Mouse (Mus musculus): ENCODE measurements around the gene Metrn.
"Not testable (repeated sequence)": the region's sequence is repeated elsewhere in the genome, so short reads cannot be mapped to it uniquely, and the experiment has no call there.

Gene Metrn

GRCm38 (mm10) chr17:25807452-25807851 lies 10.5 kb upstream of the Metrn start:
- not testable (repeated sequence) for DNase-seq (ENCODE audit: low spot score)

GRCm38 (mm10) chr17:25806507-25806906 lies 9.6 kb upstream of the Metrn start:
- DNase-seq (ENCODE audit: low spot score): no peak

DNA sequence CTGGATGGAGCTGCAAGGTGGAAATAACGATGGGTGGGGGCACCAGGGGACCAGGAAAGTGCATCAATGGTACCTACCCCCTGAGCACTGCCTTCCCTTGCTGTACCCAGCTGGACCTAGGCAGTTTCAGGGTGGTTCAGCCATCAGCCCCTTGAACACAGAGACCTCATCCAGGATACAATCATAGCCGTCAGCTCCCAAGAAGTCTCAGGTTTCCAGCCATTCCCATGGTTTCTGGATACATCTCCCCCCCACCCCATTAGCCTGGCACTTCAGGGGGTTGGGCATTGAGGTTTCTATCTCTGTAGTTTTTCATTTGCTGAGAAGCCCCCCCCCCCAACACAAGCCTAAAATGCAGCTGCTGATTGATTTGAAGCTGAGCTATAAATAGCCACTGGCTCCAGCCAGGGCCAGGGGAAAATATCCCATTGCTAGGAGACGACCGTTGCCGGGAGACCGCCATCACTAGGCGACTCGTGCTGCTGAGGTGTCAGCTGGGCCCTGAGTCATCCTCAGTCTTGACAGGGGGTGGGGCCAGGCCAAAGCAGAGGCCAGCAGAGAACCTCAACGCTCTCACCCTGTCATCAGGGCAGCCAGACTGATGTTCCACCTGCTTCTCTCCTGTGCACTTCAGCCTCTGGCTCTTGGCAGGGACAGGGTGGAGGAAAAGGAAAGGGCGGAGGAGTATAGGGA lies 6.0 kb upstream of the Metrn start:
- no peak for DNase-seq (ENCODE audit: low spot score)

DNA sequence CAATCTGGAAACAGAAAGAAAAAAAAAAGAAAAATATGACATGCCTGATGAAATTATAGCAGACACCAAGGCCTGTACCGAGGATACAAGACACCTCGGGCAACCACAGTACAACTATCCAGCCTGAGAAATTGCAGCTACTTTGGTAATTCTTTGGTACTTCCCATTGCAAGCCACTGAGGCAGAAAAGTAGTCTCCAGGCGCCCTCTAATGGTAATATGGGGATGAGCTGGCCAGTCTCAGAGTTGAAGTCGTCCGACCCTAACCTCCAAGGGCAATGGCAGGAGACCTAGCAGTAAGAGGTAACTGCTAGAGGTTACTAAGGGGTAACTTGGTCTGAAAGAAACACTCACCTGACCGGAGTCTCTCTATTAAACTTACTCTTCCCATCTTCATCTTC lies 4.1 kb upstream of the Metrn start:
- no peak for DNase-seq (ENCODE audit: low spot score)

GRCm38 (mm10) chr17:25796211-25796771 lies 645 bp downstream of the Metrn start:
- no peak for DNase-seq (ENCODE audit: low spot score)

DNA sequence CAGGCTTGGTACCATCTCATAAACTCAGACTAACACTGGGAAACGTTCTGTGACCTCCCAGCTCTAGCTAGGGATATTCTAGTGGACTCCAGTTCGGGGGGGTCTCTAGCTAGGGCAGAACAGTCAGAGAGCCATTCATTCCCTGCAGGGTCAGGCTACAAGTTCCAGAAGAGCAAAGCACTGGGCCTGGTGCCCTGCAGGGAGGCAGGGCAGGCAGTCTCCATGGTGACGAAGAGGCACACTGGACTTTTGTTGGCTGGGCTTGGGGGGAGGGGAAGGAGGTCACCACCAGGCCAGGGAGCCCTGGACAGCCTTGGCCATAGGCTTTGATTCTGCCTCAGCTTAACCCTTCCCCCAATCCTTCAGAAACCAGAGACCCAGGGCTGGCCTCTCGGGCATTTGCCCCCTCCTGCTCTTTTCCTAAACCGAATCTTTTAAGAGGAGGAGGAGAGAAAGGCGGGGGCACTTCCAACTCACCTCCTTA lies 1.3 kb downstream of the Metrn start, which contains the start of gene AC134908.4:
TSS of gene AC134908.4 (minus strand) at position 51 of the 484 bp plus-strand sequence.
- DNase-seq (ENCODE audit: low spot score): no peak

DNA sequence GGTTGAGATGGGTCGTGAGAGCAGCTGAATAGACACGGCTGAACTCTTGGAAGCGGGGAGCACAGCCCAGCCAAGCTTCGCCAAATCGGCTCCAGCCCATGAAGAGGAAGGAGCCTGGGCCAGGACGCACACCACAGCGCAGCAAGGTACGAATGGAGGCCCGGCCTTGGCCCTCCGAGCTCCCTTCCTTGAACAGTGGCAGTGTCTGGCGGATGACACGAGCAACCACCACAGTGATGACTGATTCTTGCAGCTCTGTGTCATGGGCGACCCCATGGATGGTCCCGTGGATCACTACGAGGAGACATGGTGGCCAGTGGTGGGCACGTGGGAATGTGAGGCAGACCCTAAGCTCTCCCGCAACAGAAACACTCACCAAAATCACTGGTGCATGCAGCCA lies 1.9 kb downstream of the Metrn start:
- no peak for DNase-seq (ENCODE audit: low spot score)

DNA sequence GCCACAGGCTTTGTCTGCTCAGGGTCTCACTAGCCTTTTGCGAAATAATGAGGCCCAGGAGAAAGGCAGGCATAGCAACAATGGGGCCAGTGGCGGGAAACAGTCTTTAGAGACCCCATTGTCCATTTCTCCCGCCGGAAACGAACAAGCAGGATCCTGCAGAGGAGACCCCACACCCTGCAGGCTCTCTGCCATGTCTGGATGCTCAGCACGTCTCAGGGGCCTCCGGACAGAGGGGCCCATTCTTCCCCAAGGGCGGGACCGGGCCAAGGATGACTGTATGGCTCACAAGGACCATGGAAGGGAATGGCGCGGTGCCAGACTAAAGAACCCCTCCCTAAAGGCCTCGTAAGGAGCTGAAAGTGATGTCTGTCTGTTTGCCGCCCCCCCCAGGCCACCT lies 2.7 kb downstream of the Metrn start:
- DNase-seq (ENCODE audit: low spot score): no peak

GRCm38 (mm10) chr17:25792615-25793014 lies 4.3 kb downstream of the Metrn start, which contains the start of gene Fam173a:
Gene Fam173a (minus strand): TSS chr17:25792901.
- peak; percentile 55 for DNase-seq (ENCODE audit: low spot score)

GRCm38 (mm10) chr17:25791843-25792527 lies 5.0 kb downstream of the Metrn start:
- DNase-seq (ENCODE audit: low spot score): peak; percentile 86

GRCm38 (mm10) chr17:25791320-25791842 lies 5.6 kb downstream of the Metrn start:
- no peak for DNase-seq (ENCODE audit: low spot score)

GRCm38 (mm10) chr17:25786781-25787504 lies 10.0 kb downstream of the Metrn start:
- no peak for DNase-seq (ENCODE audit: low spot score)

GRCm38 (mm10) chr17:25786280-25786679 lies 10.7 kb downstream of the Metrn start, which contains the start of gene Ccdc78:
Gene Ccdc78 (plus strand): TSS chr17:25786580.
- DNase-seq (ENCODE audit: low spot score): no peak

DNA sequence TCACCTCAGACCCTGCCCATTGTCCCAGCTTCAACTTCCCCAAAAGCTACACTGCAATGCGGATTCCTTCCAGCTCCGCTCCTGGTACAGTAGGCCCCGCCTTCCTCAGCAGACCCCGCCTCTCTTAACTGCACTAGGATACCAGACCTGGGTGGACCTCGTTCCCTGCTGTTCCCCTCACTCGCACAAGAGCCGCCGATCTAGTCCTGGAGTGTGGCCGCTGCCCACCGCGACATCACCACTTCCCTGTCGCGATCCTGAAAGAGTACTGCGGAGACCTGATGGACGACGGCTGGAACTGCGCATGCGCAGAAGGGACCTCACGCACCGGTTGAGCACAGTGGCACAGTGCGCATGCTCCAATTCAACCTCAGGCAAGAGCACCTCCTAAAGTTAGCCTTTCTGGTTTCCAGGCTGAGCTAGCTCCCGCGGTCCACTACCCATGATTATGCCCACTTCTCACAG lies 11.6 kb downstream of the Metrn start, which contains the start of gene Haghl:
TSS of gene Haghl (minus strand) at position 393 of the 465 bp plus-strand sequence.
- DNase-seq (ENCODE audit: low spot score): peak; percentile 94

GRCm38 (mm10) chr17:25783861-25784574 lies 12.9 kb downstream of the Metrn start:
- no peak for DNase-seq (ENCODE audit: low spot score)

- no peak for DNase-seq (ENCODE audit: low spot score)
Observed at GRCm38 (mm10) chr17:25783086-25783485, 13.8 kb downstream of the Metrn start.

DNA sequence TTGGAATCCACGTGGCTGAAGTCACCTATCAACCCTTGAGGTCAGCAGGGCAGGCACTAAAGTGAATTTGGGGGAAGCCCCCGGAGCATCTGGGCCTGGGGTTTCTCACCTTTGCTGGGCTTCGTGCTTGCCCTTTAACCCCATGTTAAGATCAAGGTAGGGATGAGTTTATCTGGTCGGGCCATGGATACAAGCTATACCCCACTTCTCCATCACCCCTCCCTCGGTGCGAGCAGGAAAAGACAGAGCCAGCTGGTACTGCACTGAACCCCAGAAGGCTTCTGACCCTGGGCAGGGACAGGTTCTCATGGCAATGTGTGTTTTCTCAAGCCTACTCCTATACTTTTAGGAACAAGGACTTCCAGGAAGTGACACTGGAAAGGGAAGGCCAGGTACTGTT lies 15.6 kb downstream of the Metrn start:
- no peak for DNase-seq (ENCODE audit: low spot score)

GRCm38 (mm10) chr17:25777948-25778347 lies 19.0 kb downstream of the Metrn start:
- no peak for DNase-seq (ENCODE audit: low spot score)

DNA sequence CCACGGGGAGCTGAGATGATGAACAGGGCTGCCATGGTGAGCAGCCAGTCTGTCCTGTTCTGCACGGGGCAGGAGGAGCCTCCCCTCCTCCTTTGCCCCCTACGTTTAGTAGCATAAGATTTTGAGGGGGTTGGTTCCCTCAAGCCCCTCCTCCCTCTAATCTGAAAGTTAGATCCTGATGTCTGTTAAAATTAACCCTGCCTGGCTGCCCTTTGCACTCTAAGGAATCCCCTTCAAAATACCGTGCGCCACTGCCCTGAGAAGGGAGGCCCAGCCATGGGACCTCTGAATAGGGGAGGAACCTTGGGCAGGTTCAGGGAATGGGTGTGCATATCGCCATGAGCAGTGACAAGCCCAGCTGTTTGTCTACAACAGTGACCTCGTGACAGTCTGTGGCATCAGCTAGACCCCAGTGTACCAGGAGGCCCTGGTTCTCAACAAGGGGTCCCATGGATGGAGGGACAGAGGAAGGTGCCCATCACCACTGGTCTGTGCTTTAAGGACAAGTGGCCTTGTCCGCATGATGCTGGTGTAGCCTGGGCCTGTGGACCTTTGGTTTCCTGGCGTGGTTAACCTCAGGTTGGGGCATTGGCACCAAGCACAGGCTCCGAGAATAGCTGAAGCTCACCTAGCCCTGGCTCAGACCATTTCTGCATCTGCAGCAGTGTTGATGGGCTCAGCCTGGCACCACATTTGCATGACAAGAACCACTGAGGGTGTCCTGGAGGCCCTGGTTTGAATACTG lies 21.4 kb downstream of the Metrn start:
- no peak for DNase-seq (ENCODE audit: low spot score)

DNA sequence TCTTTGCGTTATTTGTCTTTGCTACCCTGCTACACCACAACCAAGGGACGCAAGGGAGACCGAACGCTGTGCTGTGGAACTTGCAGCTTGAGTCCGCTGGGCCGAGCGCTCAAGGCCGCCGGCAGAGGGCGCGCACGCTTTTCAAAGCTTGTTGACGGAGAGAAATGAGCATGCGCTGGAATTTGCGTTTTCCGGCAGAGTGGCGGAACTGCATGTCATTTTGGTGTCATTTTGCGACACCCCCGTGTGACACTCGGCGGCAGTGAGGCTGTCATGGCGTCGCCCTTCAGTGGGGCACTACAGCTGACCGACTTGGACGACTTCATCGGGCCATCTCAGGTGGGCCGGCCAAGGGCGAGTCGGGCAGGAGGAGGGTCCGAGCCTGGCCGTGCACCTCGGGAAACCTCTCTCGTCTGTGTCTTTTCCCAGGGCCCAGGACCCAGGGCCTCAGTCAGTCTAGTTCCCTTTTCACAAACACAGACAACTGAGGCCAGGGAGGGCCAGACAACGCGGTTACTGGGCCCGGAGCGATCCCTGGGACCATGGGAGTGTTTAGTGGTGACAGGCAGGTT lies 23.3 kb downstream of the Metrn start, which contains the start of gene Narfl:
TSS of gene Narfl (plus strand) at position 228 of the 572 bp plus-strand sequence.
- DNase-seq (ENCODE audit: low spot score): peak; percentile 98
